Mouse (Mus musculus) hematopoietic stem cell, adult 5-6 weeks (primary cell): Measurements from ENCODE around the gene Foxn1. TPM values are rescaled to one million over a fixed set of nuclear protein-coding genes. Genes with fewer than 3 reads are reported as not detected.

Experiments
- ATAC-seq, 2 experiments: fragments of 125-278 bp in 1 of 2; replicated peaks in 1 of 2; 2 replicates each; pipeline ENCODE4 v1.8.0; 2016 to 2017; ENCODE audit warnings: inconsistent platforms in 2 of 2, mild to moderate bottlenecking in 2 of 2, moderate number of reproducible peaks in 2 of 2, low read depth in 1 of 2, moderate TSS enrichment in 1 of 2; ENCODE audit not compliant: low FRiP score in 2 of 2, poor library complexity in 2 of 2, severe bottlenecking in 2 of 2, insufficient read depth in 1 of 2, low TSS enrichment in 1 of 2
- total RNA-seq: library from RNA; stranded (forward); fragments of 172-1452, 232-1000 nt; gene quantifications from 2 replicates; pipeline ENCODE4 v1.2.3, GENCODE M21; 2017

Gene Foxn1
- total RNA-seq, 1 experiment from 2014 or later: not detected

DNA sequence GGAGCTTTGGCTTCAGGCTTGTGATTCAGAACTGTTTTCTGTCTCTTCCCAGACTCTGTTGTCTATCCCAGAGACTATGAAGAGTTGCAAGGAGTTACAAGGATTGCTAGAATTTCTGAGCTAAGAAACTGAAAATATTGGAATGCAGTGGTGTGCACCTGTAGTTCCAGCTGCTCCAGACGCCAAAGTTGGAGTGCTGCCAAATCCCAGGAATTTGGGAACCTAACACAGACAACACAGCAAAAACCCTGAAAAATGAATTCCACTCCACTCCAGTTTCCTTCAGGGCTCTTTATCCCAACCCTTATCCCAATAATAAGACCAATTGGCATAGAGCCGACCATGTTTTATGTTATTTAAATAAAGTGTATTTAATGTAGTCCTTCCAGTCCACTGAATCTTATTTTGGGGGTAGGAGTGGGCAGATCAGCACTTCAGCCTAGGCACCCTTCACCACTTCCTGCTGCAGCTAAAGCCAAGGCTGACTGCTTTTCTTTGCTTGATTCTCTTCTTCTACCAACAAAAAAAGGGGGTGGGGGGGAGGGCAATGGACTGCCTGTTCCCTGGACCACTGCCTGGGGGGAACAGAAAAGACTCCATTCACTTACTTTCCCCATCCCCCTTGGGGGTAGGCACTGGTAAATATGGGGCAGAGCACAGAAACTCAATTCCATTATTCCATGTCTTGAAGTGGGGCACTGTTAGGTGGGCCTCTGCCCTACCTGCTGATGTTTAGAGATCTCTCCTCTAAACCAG is 64.1 kb downstream of the Foxn1 start:
- no peak for ATAC-seq

DNA sequence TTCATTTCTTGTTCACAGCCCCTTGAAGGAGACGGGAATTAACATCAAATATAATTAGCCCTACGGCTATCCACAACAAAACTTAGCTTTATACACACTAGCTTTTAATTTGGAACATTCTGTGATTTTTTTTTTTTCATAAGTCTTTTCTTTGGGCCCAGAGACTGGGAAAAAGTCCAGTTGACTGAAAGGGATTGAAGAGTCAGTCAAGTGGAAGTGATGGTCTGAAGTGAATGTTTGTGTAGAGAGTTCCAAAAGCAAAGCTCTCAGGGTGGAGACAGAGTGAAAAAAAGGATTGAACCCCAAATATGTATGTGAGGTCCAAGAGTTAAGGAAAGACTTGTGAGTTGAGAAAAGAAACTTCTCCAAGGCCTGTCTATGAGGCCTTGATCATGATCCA is 67.9 kb downstream of the Foxn1 start:
- no peak for ATAC-seq

DNA sequence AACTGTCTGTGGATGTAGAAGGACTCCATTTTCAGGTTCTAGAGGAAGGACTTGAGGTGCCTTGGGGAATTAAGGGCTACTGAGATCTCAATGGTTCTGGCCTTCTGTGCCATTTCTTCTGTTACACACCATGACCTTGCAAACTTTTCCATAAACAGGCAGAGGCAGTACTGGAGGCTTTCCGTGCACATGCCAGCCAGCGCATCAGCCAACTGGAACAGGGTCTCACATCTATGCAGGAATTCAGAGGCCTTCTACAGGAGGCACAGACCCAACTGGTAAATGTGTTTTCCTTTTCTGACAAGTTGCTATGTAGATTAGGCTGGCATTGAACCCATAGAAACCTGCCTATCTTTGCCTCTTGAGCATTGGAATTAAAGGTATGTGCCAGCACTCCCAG is 72.7 kb downstream of the Foxn1 start:
- no peak for ATAC-seq

GRCm38 (mm10) chr11:78310861-78311511 is 75.4 kb downstream of the Foxn1 start:
- no peak for ATAC-seq

Other genes with a start within 250 kb of the Foxn1 start
- gene Traf4, start 221.0 kb downstream of the Foxn1 start, total RNA-seq: 13.5 and 16.3 TPM in 2 replicates
- 4.6 and 4.8 TPM in 2 replicates for gene Nek8, start 209.9 kb downstream of the Foxn1 start, total RNA-seq
- gene Tlcd1, start 209.8 kb downstream of the Foxn1 start, total RNA-seq: 4.7 and 5.2 TPM in 2 replicates
- 3,301 and 3,769 TPM in 2 replicates for gene Rpl23a, start 203.0 kb downstream of the Foxn1 start, total RNA-seq
- gene Rab34, start 198.1 kb downstream of the Foxn1 start, total RNA-seq: 1.1 and 3.2 TPM in 2 replicates
- gene Proca1, start 193.2 kb downstream of the Foxn1 start, total RNA-seq: 0.44 and 1.5 TPM in 2 replicates
- gene Sdf2, start 140.8 kb downstream of the Foxn1 start, total RNA-seq: 38.1 and 54.2 TPM in 2 replicates
- gene Supt6, start 140.6 kb downstream of the Foxn1 start, total RNA-seq: 45.6 and 51.3 TPM in 2 replicates
- 83.7 and 92.7 TPM in 2 replicates for gene 2610507B11Rik, start 124.8 kb downstream of the Foxn1 start, total RNA-seq
- gene BC030499, start 95.7 kb downstream of the Foxn1 start, total RNA-seq: 0.38 TPM in 1 of 2 replicates, not detected in the other
- gene Spag5, start 85.0 kb downstream of the Foxn1 start, total RNA-seq: 39.9 and 49.1 TPM in 2 replicates
- 6.6 and 8.7 TPM in 2 replicates for gene Aldoc, start 63.6 kb downstream of the Foxn1 start, total RNA-seq
- gene Pigs, start 58.1 kb downstream of the Foxn1 start, total RNA-seq: 9.9 and 10.1 TPM in 2 replicates
- gene Unc119, start 43.1 kb downstream of the Foxn1 start, total RNA-seq: 17.4 and 29.9 TPM in 2 replicates
- 0.13 TPM in 1 of 2 replicates, not detected in the other for gene Slc13a2, start 35.7 kb upstream of the Foxn1 start, total RNA-seq
- 0.25 and 1.3 TPM in 2 replicates for gene Slc46a1, start 79.1 kb upstream of the Foxn1 start, total RNA-seq
- gene Sarm1, start 111.2 kb upstream of the Foxn1 start, total RNA-seq: 0.45 TPM in 1 of 2 replicates, not detected in the other
- gene Vtn, start 112.5 kb upstream of the Foxn1 start, total RNA-seq: not detected in 2 replicates
- gene Sebox, start 116.9 kb upstream of the Foxn1 start, total RNA-seq: not detected in 2 replicates
- gene Tmem199, start 125.6 kb upstream of the Foxn1 start, total RNA-seq: 26.0 and 27.9 TPM in 2 replicates
- gene Poldip2, start 125.6 kb upstream of the Foxn1 start, total RNA-seq: 59.5 and 60.7 TPM in 2 replicates
- 3.9 and 5.2 TPM in 2 replicates for gene Tnfaip1, start 149.8 kb upstream of the Foxn1 start, total RNA-seq
- 155 and 159 TPM in 2 replicates for gene Ift20, start 149.8 kb upstream of the Foxn1 start, total RNA-seq
- gene Tmem97, start 164.2 kb upstream of the Foxn1 start, total RNA-seq: 23.8 and 26.0 TPM in 2 replicates